Mouse (Mus musculus) adrenal gland, postnatal 4 days (tissue): Measurements from ENCODE around the gene Poc1b. TPM values are rescaled to one million over a fixed set of nuclear protein-coding genes. Genes with fewer than 3 reads are reported as not detected.

Experiments
- DNase-seq, 2 experiments: peaks; one replicate each; pipeline ENCODE4 v3.0.0; 2021 to 2022; ENCODE audit warnings: low spot score in 2 of 2, mixed read lengths in 2 of 2
- long read RNA-seq, 2 experiments: library from polyadenylated mRNA; stranded (forward); transcript quantifications; one replicate each; pipeline ENCODE4 v2.0.0; 2021
- total RNA-seq, 2 experiments: library from RNA; stranded (reverse); gene quantifications; 2 replicates each; pipeline ENCODE4 v1.2.3; 2021

Gene Poc1b
- total RNA-seq, result 10 to 100 TPM; 15.1 to 16.4 TPM
- long read RNA-seq, experiment 1, partial matches to known transcripts, result 1 of 3 reads
- long read RNA-seq, experiment 1, other reads (novel, unspliced or antisense), result 2 of 3 reads
- long read RNA-seq, experiment 2, transcript Poc1b-201 (12 exons, 2,862 nt), result major isoform, 5 of 6 reads
- long read RNA-seq, experiment 2, partial matches to known transcripts, result 0 of 6 reads
- long read RNA-seq, experiment 2, other reads (novel, unspliced or antisense), result 1 of 6 reads

DNA sequence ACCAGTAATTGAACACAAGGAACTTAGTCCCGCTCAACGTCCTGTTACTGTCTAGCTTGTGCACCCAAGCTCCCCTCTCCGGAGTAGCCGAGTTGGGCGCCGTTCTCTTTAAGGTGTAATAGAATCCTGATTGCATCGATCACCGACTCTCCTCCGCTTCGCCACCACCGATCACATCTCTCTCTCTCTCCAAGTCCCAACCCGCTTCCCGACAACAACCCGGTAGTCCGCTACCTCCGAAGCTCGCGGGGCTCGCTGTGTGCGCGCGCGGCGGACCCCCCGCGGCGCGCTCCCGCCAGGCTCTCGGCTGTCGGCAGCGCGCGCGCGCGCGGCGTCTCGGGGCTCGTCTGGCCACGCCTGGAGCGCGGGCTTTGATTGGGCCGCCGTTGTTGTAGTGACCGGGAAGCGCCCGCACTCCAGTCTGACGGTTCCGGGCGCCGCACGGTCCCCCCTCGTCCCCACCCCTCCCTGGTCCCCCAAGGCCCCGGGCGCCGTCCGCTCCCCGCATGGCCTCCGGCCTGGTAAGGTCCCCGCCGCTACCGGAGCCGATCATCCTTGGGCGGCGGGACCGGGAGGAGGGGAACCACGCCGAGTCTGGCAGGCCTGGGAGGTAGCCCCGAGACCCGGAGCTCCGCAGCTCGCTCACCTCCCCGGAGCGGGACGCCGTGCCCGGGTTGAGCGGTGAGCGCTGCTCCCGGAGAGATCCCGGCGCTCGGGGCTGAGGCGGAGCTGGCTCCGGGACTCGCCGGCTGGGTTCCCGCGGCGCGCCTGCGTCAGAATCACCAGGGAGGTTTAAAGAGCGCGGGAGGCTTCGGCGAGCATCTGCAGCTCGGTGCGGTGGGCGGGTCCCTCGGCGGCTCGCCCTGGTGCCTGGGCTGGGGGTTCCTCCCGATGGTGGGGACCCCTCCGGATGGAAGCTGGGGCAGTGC is at the start of gene Poc1b:
Gene Poc1b (plus strand): TSS at position 334 of the 929 bp plus-strand sequence.
- DNase-seq, result peak; percentile 69 to 71

DNA sequence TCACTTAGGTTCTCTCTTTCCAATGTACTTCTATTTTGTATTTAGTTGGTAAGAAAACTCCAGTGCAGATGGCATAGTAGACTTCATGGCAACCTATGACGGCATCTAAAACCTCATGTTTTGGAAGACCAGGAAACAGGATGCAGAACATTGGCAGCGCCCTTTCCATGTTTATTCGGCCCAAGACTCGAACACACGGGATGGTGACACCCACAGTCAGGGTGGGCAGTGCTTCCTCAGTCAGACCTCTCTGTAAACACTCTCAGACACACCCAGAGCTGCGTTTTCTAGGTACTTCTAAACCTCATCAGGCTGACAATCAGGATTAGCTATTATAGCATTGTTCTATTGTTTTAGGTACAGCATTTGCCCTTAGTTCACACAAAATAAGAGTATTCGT is 46.2 kb upstream of the Poc1b start:
- no peak for DNase-seq

DNA sequence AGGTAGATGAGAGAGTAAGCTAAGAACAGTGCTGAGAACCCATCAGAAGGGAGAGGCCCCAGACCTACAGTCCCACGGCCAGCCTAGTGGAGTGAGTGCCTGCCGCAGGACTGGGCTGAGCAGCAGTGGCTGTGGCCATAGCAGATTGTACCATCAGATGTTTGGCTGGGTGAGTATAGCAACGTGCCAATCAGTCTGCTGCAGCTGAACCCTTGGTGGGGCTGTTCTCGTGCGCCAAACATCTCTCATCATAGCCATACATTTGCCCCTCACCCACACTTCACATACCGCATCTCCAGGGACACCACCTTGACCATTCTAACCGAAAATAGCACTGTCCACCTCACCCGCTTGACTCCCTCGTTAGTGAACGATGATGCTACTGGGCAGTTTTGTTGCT is 45.4 kb upstream of the Poc1b start:
- no peak for DNase-seq

DNA sequence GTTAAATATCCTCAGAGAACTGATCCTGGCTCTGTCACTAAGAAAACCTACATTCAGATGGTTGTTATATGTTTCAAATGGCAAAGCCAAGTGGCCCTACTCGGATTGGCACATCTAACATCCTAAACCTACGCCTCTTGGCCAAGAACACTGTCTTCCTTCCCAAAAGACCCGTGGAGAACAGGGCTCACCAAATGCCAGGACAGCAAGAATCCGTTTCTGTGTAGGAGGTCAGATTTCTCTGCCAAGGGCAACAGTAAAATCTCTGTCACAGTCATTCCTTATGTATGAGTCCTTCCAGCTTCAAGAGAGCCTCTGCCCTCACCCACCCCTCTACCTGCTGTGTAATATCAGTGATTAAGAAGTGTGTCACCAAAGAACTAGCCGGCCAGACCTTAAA is 44.3 kb upstream of the Poc1b start:
- DNase-seq, result no peak

DNA sequence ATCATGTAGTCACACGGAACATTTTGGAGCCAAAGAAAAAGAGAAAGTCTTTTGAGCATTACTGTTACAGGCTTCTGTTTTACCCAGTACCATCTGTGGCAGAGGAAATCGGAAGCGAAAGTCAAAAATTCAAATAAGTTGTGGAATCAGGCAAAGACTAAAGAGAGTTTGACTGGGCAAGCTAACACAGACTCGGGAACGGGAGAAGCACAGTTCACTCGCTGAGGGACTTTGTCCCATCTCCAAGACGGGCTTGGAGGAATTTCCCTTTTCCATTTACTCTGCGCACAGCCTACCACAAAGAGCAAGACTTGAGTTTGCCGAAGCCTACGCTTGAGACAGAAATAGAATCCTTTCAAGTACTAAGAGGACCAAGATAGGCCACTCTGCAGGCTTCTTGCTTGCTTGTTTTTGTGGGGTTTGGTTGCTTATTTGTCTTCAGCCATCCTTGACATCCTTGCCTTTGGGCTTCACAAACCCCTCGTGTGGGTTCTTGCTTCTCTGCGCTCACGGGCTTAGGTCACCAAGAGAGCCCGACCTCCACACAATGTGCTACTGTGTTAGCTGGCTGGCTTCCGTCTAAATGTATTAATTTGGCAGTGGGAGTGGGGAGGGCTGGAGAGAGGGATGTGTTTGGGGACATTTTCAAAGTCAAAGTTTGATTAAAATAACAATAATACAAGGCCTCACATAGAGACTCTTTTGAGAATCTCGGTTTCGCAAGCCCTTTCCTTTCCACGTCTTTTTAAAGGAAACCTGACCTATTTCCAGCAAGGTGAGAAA is 30.5 kb upstream of the Poc1b start:
- no peak for DNase-seq

DNA sequence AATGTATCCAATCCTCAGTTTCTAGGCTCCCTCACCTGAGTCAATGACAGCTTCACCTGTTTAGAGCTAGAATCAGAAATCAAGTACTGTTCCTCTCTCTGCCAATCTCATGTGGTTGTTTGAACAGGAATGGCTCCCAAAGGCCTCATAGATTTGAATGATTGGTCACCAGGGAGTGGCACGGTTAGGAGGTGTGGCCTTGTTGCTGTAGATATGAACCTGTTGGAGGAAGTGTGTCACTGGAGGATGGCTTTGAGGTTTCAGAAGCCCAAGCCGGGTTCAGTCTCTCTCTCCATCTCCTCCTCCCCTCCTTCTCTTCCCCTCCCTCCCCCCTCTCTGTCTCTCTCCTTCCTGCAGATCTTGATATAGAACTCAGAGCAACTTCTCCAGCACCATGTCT is 28.2 kb upstream of the Poc1b start:
- no peak for DNase-seq

DNA sequence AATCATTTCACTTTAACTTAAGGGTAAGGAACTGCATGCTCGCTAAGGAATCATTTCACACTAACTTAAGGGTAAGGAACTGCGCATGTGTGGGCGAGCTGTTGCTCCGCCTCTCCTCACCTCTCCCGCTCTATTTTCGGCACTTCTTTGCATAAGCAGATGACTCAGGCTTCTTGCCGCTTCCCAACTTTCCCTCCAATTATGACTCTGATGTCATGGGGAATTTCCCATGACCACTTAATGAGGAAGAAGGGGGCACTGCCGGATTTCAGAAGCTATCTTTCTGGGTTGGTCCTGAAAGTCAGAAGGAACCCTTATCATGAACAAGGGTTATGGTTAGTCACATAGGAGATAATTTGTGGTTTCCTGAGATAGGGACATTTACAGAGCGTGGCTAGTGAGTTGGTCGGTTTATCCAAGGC is 25.3 kb upstream of the Poc1b start:
- DNase-seq, result no peak

DNA sequence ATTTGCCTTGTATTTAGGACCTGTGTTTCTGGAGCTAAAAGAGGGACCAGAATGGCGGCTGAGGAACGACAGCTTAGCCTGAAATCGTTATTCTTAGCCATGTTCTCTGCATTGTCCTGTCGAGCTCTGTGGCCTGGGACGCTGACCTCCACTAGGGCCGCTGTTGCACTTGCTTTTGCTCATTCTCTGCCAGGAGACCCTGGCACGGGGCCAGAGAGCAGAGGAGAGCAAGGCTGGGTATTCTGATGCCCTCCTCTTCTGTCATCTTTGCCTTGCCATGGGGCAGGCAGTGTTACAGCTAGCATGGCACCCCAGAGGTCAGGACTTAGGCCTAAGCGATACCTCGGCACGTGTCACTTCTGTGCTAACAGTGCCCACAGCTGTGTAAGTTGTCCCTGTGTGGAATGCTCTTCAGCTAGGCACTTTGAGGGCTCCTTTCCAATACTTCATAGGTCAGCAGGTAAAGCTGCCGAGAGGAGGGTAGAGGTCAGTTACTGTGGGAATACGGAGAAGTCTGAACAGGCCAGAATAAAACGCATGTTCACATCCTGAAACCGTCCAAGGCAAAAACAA is 23.3 kb upstream of the Poc1b start:
- peak; percentile 46 to 59 for DNase-seq

DNA sequence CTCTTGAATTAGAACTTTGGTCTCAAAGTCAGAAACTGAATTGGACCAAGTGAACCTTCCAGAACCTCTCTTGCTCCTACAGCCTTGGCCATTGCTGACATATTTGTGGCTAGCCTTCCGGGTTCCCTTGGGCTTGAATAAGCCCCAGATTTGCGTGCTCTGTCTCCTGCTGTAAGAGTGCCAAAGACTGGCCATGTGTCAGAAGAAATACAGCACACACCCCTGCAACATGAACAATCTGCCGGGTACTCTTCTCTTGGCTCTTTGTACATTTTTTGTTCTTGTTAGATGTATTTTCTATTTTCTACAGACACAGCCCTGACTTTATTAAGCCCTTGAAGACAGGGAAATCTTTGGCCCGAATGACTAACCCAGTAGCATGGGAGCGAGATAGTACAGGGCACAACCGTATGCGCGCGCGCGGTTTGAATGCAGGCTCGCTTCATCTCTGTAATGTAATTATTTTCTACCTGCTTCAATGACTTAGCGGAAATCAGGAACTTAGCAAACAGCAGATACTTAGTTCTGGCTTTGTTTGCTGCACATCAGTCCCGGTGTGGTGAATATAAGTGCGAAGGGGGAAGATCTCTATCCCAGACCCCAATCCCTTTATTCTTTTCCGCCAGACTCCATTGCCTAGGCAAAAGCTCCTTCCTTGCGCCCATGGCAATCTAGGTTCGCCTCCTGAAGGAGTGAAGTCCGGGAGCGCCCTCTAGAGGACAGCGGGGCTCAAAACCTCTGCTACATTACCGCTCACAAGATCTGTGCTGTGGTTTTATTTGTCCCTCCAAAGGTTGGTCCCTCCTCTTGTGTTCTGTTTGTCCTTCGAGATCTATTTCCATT is 22.2 kb upstream of the Poc1b start:
- DNase-seq, result peak; percentile 63 to 72

DNA sequence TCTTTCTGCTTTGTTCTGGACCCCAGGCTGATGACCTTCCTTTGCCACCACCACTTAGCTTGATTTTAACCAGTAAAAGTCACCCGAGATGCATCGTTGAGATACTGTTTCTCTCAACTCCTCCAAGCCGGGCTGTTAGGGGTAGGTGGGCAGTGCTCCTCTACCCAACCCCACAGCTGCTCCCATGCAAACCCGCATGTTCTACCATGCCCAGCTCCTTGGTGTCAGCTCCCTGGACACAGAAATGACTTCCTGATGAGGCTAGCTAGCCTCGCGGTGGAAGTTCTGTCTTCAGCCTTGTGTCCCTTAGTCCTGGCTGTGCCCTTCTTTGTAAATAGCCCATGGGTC is 21.6 kb upstream of the Poc1b start:
- DNase-seq, result no peak

DNA sequence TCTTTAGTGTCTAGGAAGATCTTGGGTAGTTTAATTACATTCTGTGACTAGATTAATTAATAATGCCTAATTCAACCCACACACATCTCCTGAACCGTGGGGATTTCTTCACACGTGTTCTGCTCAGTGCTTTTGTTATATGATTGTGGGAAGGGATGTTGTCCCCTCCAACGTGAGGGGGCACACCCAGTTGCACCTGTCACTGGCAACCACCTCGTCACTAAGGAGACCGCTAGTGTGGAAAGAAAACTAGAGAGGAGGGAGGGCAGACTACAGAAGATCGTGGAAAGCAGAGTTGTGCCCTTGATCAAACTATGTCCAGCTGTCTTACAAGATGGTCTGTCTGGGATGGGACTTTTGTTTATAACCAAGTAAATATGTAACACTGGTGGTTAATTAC is 20.8 kb upstream of the Poc1b start:
- no peak for DNase-seq

DNA sequence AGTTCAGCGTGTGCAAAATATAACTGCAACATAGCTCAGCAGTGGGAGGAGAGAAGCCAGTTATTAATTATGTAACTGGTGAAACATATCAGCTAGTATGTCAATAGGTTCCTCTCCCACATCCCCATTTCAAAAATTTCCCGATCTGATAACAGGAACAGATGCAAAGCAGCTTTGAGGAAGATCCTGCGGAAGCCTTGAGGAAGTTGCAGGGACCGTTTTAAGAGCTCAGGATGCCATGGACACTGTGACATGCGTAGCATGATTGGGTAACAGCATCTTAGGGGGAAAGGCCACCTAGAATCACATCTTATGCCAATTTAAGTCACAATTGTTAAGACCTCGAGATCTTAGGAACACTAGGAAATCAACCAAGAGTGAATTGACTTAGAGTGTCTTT is 16.9 kb upstream of the Poc1b start:
- DNase-seq, result no peak

DNA sequence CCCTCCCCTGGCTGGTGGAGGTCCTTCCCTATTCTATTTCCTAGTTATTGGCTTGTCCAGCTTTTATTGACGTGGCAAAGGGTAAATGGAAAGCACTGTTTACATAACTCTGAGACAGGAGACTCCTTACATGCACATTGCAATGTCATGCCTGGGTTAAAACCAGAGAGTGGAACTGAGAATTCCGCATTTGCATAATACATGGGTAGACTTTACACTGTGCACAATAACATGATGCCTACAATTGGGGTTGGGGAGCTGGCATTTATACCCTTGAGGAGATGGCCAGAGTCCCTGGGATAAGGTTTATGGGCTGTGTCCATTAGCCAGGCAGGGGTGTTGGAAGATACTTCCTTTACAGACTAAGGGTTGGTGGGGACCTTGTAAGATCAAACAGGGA is 13.5 kb upstream of the Poc1b start:
- no peak for DNase-seq

DNA sequence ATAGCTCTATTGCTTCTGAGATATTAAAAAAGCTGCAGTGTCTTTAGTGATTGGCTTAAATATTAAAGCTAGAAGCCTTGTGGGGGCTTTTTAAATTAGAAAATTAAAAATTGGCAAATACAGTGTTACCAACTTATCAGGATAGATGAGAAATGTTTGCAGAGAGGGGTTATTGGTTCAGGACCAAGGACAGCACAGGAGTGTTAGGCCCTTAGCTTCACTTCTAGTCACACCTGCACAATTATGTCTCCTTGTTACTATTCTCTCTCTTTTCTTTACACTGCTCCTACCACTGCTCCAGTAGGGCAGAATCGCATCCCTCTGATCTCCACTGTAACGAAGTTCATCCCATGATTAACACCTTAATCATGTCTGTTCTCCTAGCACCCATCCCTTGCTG is 11.7 kb upstream of the Poc1b start:
- DNase-seq, result no peak

DNA sequence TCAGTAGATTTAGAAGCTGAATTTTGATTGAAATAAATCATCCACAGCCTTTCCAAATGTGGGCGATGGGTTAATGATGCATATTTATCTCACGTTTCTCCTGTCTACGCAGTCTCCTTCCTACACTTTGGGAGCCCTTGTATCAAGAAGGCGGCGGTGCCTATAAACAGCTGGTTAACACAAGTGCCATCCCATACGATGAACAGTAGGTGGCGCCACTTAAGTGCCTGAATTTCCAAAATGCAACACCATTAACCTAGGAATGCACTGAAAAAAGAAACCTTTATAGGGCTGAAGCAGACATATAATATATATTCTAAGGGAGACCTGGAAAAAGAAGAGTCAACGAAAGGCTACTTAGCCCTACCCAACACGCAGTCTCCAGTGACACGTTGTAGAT is 9.5 kb upstream of the Poc1b start:
- DNase-seq, result peak in 1 of 2 experiments; percentile 25

DNA sequence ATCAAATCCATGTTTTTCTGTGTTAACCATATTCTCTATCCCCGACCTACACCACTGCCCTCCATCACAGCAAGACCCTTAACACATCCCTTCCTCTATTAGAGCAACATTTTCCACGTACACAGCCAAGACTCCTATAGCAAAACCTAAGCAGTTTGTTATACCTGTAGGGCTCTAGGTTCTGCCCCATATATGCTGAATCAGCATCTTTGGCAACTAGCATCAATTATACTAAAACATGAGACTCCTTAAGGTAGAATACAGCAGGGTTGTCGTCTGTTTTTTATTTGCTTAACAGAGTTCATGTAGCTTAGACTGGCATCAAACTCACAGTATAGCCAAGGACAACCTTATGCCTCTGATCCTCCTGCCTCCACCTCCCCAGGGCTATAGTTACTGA is 1.3 kb upstream of the Poc1b start:
- DNase-seq, result no peak

DNA sequence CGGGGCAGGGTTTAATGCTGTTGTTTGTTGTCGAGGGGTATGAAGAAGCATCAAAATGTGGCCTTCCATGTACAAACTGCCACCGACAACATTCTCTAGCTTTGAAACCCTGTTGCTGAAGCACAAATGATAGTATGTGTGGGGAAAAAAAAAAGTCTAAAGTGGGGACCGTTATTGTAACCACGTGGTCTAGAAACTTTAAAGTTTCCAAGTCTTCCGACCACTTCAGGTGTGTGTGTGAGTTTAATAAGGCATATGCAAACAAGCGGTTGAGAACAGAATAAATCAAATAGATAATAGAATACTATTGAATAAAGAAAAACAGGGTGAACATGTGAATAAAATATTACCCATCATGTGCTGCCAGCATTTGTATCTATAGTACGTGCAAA is 529 bp upstream of the Poc1b start:
- DNase-seq, result no peak

DNA sequence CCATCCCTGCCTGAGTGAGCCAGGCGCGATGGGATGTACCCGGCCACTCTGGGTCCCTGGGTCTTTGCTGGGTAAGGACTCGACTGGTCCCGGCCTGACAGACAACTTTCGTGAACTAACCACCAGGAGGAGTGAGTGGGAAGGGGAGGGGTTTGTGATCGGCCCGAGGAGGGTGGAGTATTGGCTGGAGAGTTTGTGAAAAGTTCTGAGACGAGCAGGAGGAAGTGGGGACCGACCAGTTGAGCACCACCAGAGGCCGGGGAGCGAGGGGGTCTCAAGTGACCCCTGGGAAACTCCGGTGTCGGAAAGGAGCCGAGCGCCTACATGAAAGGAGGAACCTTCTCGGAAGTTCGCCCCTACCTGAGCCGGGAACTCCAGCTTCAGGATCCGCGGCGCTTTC is 1.1 kb downstream of the Poc1b start, which contains the start of gene Galnt4:
Gene Galnt4 (plus strand): TSS at position 196 of the 400 bp plus-strand sequence.
- peak; percentile 54 to 71 for DNase-seq

DNA sequence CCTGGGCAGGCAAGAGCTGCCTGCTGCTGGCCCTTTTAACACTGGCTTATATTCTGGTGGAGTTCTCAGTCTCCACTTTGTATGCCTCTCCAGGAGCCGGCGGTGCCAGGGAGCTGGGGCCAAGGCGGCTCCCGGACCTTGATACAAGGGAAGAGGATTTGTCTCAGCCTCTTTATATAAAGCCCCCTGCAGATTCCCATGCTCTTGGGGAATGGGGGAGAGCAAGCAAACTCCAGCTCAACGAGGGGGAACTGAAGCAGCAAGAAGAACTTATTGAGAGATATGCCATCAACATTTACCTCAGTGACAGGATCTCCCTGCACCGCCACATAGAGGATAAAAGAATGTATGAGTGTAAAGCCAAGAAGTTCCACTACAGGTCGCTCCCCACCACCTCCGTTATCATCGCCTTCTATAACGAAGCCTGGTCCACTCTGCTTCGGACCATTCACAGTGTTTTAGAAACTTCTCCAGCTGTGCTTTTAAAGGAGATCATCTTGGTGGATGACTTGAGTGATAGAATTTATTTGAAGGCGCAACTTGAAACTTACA is 1.7 kb downstream of the Poc1b start:
- no peak for DNase-seq

DNA sequence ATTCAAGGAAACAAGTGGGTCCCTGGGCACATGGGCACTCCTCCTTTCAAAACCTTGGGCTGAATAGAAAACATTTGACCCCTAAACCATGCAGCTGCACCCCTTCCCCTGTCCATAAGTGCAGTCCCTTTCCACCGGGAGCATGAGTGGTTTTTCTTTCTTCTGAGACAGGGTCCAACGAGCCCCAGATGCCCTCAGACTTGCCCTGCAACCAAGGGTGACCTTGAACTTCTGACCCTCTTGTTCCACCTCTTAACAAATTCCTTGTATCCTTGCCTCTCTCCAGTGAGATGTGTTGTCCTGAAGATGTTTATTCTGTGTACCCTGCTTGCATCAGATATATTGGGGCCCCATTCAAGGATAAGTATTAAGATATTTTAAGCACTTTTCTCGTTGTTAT is 6.7 kb downstream of the Poc1b start:
- no peak for DNase-seq
